Mouse (Mus musculus) left cerebral cortex, postnatal 25 days (tissue): ENCODE results near the gene Snip1. TPM values are rescaled to one million over a fixed set of nuclear protein-coding genes. Genes with fewer than 3 reads are reported as not detected.

ENCODE experiments used
- DNase-seq, 2 experiments: peaks; one replicate each; pipeline ENCODE4 v3.0.0; 2022; ENCODE audit warnings: low spot score in 2 of 2, mixed read lengths in 1 of 2
- intact Hi-C: fragments of 180-260 bp; cut with DNase I; formaldehyde crosslinking; loops from one replicate; pipeline ENCODE4 v1.15.1; 2025
- total RNA-seq, 2 experiments: library from RNA; stranded (reverse); gene quantifications; 2 replicates each; pipeline ENCODE4 v1.2.3; 2021

Gene Snip1
- 10 to 100 TPM; 13.8 to 14.1 TPM for total RNA-seq

GRCm38 (mm10) chr4:125066490-125067370, at the start of gene Snip1:
Snip1 (plus strand) TSS chr4:125066672.
- peak; percentile 95 to 97 for DNase-seq
- intact Hi-C loops, result loop anchor here (2.0 kb wide), 1 partner anchor 18 kb away; the partner anchor contains the start of gene Meaf6

GRCm38 (mm10) chr4:125017431-125017830, 49.0 kb upstream of the Snip1 start:
- DNase-seq, result no peak
- intact Hi-C loops, result no loop called here

GRCm38 (mm10) chr4:125020780-125021538, 45.5 kb upstream of the Snip1 start:
- intact Hi-C loops, result loop anchor here (2.0 kb wide), 1 partner anchor 36 kb away; no protein-coding TSS in a partner anchor
- DNase-seq, result peak in 1 of 2 experiments; percentile 77

GRCm38 (mm10) chr4:125029891-125030614, 36.4 kb upstream of the Snip1 start:
- intact Hi-C loops, result no loop called here
- DNase-seq, result peak; percentile 93 to 95

GRCm38 (mm10) chr4:125034341-125034740, 32.1 kb upstream of the Snip1 start:
- DNase-seq, result no peak
- intact Hi-C loops, result no loop called here

GRCm38 (mm10) chr4:125044454-125044853, 22.0 kb upstream of the Snip1 start:
- DNase-seq, result no peak
- intact Hi-C loops, result no loop called here

GRCm38 (mm10) chr4:125055385-125055784, 11.1 kb upstream of the Snip1 start:
- intact Hi-C loops, result no loop called here
- peak; percentile 17 for DNase-seq

GRCm38 (mm10) chr4:125056476-125056875, 10.0 kb upstream of the Snip1 start:
- no peak for DNase-seq
- intact Hi-C loops, result no loop called here

GRCm38 (mm10) chr4:125057273-125057672, 9.2 kb upstream of the Snip1 start:
- intact Hi-C loops, result no loop called here
- DNase-seq, result no peak

GRCm38 (mm10) chr4:125058033-125058432, 8.4 kb upstream of the Snip1 start:
- no peak for DNase-seq
- intact Hi-C loops, result no loop called here

GRCm38 (mm10) chr4:125059025-125059424, 7.4 kb upstream of the Snip1 start:
- peak; percentile 53 to 60 for DNase-seq

GRCm38 (mm10) chr4:125063829-125064228, 2.6 kb upstream of the Snip1 start:
- DNase-seq, result no peak
- intact Hi-C loops, result no loop called here

More at GRCm38 (mm10) chr4:125059025-125059424, 7.4 kb upstream of the Snip1 start:
- intact Hi-C loops, result loop anchor here (1.0 kb wide), 1 partner anchor 116 kb away; no protein-coding TSS in a partner anchor

GRCm38 (mm10) chr4:125065517-125066307, 760 bp upstream of the Snip1 start, which contains the start of gene Dnali1:
Dnali1 (minus strand) TSS chr4:125065703.
- intact Hi-C loops, result loop anchor here (2.0 kb wide), 1 partner anchor 19 kb away; the partner anchor contains the start of gene Meaf6

GRCm38 (mm10) chr4:125077700-125078099, 11.2 kb downstream of the Snip1 start:
- intact Hi-C loops, result no loop called here
- DNase-seq, result no peak

More at GRCm38 (mm10) chr4:125065517-125066307, 760 bp upstream of the Snip1 start, which contains the start of gene Dnali1:
- peak; percentile 29 to 34 for DNase-seq

- intact Hi-C loops, result no loop called here
- no peak for DNase-seq
Observed at GRCm38 (mm10) chr4:125078698-125079097, 12.2 kb downstream of the Snip1 start.

- intact Hi-C loops, result loop anchor here (2.0 kb wide), 1 partner anchor 18 kb away; the partner anchor contains the start of gene Snip1
Observed at GRCm38 (mm10) chr4:125084403-125085345, 18.2 kb downstream of the Snip1 start, which contains the start of gene Meaf6. Meaf6 (plus strand) TSS chr4:125085134.

GRCm38 (mm10) chr4:125085346-125085841, 18.9 kb downstream of the Snip1 start:
- intact Hi-C loops, result loop anchor here (2.0 kb wide), 1 partner anchor 19 kb away; the partner anchor contains the start of gene Snip1
- DNase-seq, result peak; percentile 78 to 82

More at GRCm38 (mm10) chr4:125084403-125085345, 18.2 kb downstream of the Snip1 start, which contains the start of gene Meaf6:
- DNase-seq, result peak; percentile 93 to 96
